Mouse (Mus musculus): ENCODE data around the gene Bmpr1b. TPM values are rescaled to one million over a fixed set of nuclear protein-coding genes. Genes with fewer than 3 reads are reported as not detected.
A peak's percentile ranks its signal among the peaks of the same experiment; 100 is the strongest.

The Bmpr1b gene
- total and polyA plus RNA-seq, 3 experiments = 0.04 TPM; not detected in 1

- H3K79me2 ChIP-seq (replicated peaks; ENCODE audit: control insufficient read depth, extremely low read depth, insufficient read depth, poor library complexity, severe bottlenecking) = no peaks in the 10 kb centered on the region
Measured at GRCm38 (mm10) chr3:142164981-142165380, 4.2 kb downstream of the Bmpr1b start.

GRCm38 (mm10) chr3:142163896-142164295 lies 5.3 kb downstream of the Bmpr1b start:
- no peaks in the 10 kb centered on the region for H3K27me3 ChIP-seq (replicated peaks)
- no peak overlapping the region for H3K27ac ChIP-seq (ENCODE audit: insufficient read depth, low read depth)
- no peak overlapping the region for H3K9ac ChIP-seq (ENCODE audit: insufficient read depth, low read depth)
- no peak for DNase-seq (ENCODE audit: extremely low read depth)
- dilution Hi-C loops (cut with MboI; ENCODE audit: extremely low pct_ligation_motif_present, extremely low pct_unique_long_range_greater_than_20kb, low sequenced_read_pairs) = no loop called here
- no peak overlapping the region for H3K4me2 ChIP-seq (ENCODE audit: insufficient read depth, low read depth, poor library complexity, severe bottlenecking)
- H3K36me3 ChIP-seq (replicated peaks in 1 of 2; ENCODE audit: control insufficient read depth in 1 of 2, insufficient read depth in 1 of 2, low read length in 1 of 2) = no peaks in the 10 kb centered on the region
- in situ Hi-C loops (cut with MboI; ENCODE audit: low pct_ligation_motif_present, low pct_unique_long_range_greater_than_20kb, low sequenced_read_pairs) = no loop called here
- H3K4me3 ChIP-seq (replicated peaks in 1 of 3; ENCODE audit: low read depth in 2 of 3, low read length in 2 of 3, poor library complexity in 1 of 3) = no peak overlapping the region
- H3K9me3 ChIP-seq (replicated peaks; ENCODE audit: low read length) = peaks cover 3% of the 10 kb centered on the region
- no peaks in the 10 kb centered on the region for H3K79me2 ChIP-seq (replicated peaks; ENCODE audit: control insufficient read depth, extremely low read depth, insufficient read depth, poor library complexity, severe bottlenecking)
- TF ChIP-seq SMC3 (IDR thresholded peaks at IDR 0.05; ENCODE audit: low read depth, low read length) (no peak), KAT2A (IDR thresholded peaks at IDR 0.05; ENCODE audit: insufficient replicate concordance, low read length) (0 out of 2 replicates have a peak, but pooled peaks have one; percentile 18)
- H3K4me1 ChIP-seq (ENCODE audit: control insufficient read depth in 1 of 2, insufficient read depth in 2 of 2) = peaks cover 9 to 17% of the 10 kb centered on the region in 2 experiments; a peak in 2 of 4 replicates

More at GRCm38 (mm10) chr3:142164981-142165380, 4.2 kb downstream of the Bmpr1b start:
- H3K4me2 ChIP-seq (ENCODE audit: insufficient read depth, low read depth, poor library complexity, severe bottlenecking) = no peak overlapping the region
- in situ Hi-C loops (cut with MboI; ENCODE audit: low pct_ligation_motif_present, low pct_unique_long_range_greater_than_20kb, low sequenced_read_pairs) = no loop called here
- DNase-seq (ENCODE audit: extremely low read depth) = no peak
- H3K4me1 ChIP-seq (ENCODE audit: control insufficient read depth in 1 of 2, insufficient read depth in 2 of 2) = peaks cover 9 to 11% of the 10 kb centered on the region in 2 experiments; a peak in 2 of 4 replicates
- no peak overlapping the region for H3K27ac ChIP-seq (ENCODE audit: insufficient read depth, low read depth)
- dilution Hi-C loops (cut with MboI; ENCODE audit: extremely low pct_ligation_motif_present, extremely low pct_unique_long_range_greater_than_20kb, low sequenced_read_pairs) = no loop called here
- no peak overlapping the region for H3K4me3 ChIP-seq (replicated peaks in 1 of 3; ENCODE audit: low read depth in 2 of 3, low read length in 2 of 3, poor library complexity in 1 of 3)
- no peak overlapping the region for H3K9ac ChIP-seq (ENCODE audit: insufficient read depth, low read depth)
- H3K36me3 ChIP-seq (replicated peaks in 1 of 2; ENCODE audit: control insufficient read depth in 1 of 2, insufficient read depth in 1 of 2, low read length in 1 of 2) = no peaks in the 10 kb centered on the region
- H3K27me3 ChIP-seq (replicated peaks) = no peaks in the 10 kb centered on the region
- peaks cover 6% of the 10 kb centered on the region for H3K9me3 ChIP-seq (replicated peaks; ENCODE audit: low read length)
- no peak for TF ChIP-seq E2F4 (IDR thresholded peaks at IDR 0.05; ENCODE audit: insufficient replicate concordance, low read depth, low read length)
- TF ChIP-seq UBTF (IDR thresholded peaks at IDR 0.05; ENCODE audit: low read depth, low read length) = no peak
- TF ChIP-seq RAD21 (IDR thresholded peaks at IDR 0.05; ENCODE audit: low read depth, low read length) = no peak
- TF ChIP-seq ZMIZ1 (IDR thresholded peaks at IDR 0.05; ENCODE audit: low read depth, low read length) = no peak
- TF ChIP-seq KAT2A (IDR thresholded peaks at IDR 0.05; ENCODE audit: insufficient replicate concordance, low read length) = no peak
- no peak for TF ChIP-seq BHLHE40 (IDR thresholded peaks at IDR 0.05; ENCODE audit: low read depth, low read length)
- no peak for TF ChIP-seq JUN (IDR thresholded peaks at IDR 0.05; ENCODE audit: insufficient read depth, low read depth, low read length)
- no peak for TF ChIP-seq TBP (conservative IDR thresholded peaks at IDR 0.05; ENCODE audit: low read depth, low read length)
- TF ChIP-seq JUND (conservative IDR thresholded peaks at IDR 0.05; ENCODE audit: low read depth, low read length) = no peak
- no peak for TF ChIP-seq SIN3A (IDR thresholded peaks at IDR 0.05; ENCODE audit: low read length)
- TF ChIP-seq ELF1 (IDR thresholded peaks at IDR 0.05; ENCODE audit: low read depth, low read length) = no peak
- TF ChIP-seq PAX5 (IDR thresholded peaks at IDR 0.05; ENCODE audit: low read length) = no peak
- no peak for TF ChIP-seq MAZ (IDR thresholded peaks at IDR 0.05; ENCODE audit: low read depth, low read length)
- no peak for TF ChIP-seq NELFE (IDR thresholded peaks at IDR 0.05; ENCODE audit: low read depth, low read length)
- TF ChIP-seq MEF2A (IDR thresholded peaks at IDR 0.05; ENCODE audit: borderline replicate concordance, low read depth, low read length) = no peak
- TF ChIP-seq TCF12 (IDR thresholded peaks at IDR 0.05; ENCODE audit: low read depth, low read length) = no peak
- no peak for TF ChIP-seq ZKSCAN1 (IDR thresholded peaks at IDR 0.05; ENCODE audit: borderline replicate concordance, low read depth, low read length)
- no peak for TF ChIP-seq HCFC1 (IDR thresholded peaks at IDR 0.05; ENCODE audit: low read depth, low read length)
- TF ChIP-seq CHD2 (IDR thresholded peaks at IDR 0.05; ENCODE audit: low read length) = no peak
- no peak for TF ChIP-seq ZC3H11A (IDR thresholded peaks at IDR 0.05; ENCODE audit: low read depth, low read length)

All from CH12.LX (cell line).